Mouse (Mus musculus) limb, embryonic 11.5 days (tissue): ENCODE measurements around the gene Fbxo36. TPM values are rescaled to one million over a fixed set of nuclear protein-coding genes. Genes with fewer than 3 reads are reported as not detected.

Experiments used
- ATAC-seq: fragments of 200-750 bp; cut with Nextera tagmentation; 2 replicates; pipeline ENCODE4 v1.8.0; 2017; ENCODE audit warnings: low read depth; ENCODE audit not compliant: insufficient number of reproducible peaks, low FRiP score, low TSS enrichment
- DNase-seq: peaks from one replicate; pipeline ENCODE4 v3.0.0-alpha.2; 2015; ENCODE audit warnings: low spot score
- H3K27ac ChIP-seq: fragments of 300-500 bp; sonication (generic); replicated peaks from 2 replicates; pipeline ENCODE4 v1.5.1; 2014; ENCODE audit warnings: low read depth, mild to moderate bottlenecking, low read length
- H3K27me3 ChIP-seq: fragments of 300-500 bp; sonication (generic); 2 replicates; pipeline ENCODE4 v1.6.1; 2014; ENCODE audit warnings: mild to moderate bottlenecking, low read length, mixed read lengths; ENCODE audit not compliant: control insufficient read depth, insufficient read depth
- H3K36me3 ChIP-seq: fragments of 300-500 bp; sonication (generic); 2 replicates; pipeline ENCODE4 v1.6.1; 2014; ENCODE audit warnings: mild to moderate bottlenecking, low read length, moderate library complexity, mixed read lengths; ENCODE audit not compliant: control insufficient read depth, insufficient read depth
- H3K4me1 ChIP-seq: fragments of 300-500 bp; sonication (generic); 2 replicates; pipeline ENCODE4 v1.6.1; 2014; ENCODE audit warnings: low read length, mixed read lengths; ENCODE audit not compliant: control insufficient read depth, insufficient read depth
- H3K4me2 ChIP-seq: fragments of 300-500 bp; sonication (generic); 2 replicates; pipeline ENCODE4 v1.6.1; 2014; ENCODE audit warnings: low read depth, mild to moderate bottlenecking, moderate library complexity; ENCODE audit not compliant: severe bottlenecking
- H3K4me3 ChIP-seq: fragments of 300-500 bp; sonication (generic); 2 replicates; pipeline ENCODE4 v1.5.1; 2014; ENCODE audit warnings: low read depth, low read length
- H3K9ac ChIP-seq: fragments of 300-500 bp; sonication (generic); 2 replicates; pipeline ENCODE4 v1.6.1; 2014; ENCODE audit warnings: mild to moderate bottlenecking, low read length
- H3K9me3 ChIP-seq: fragments of 300-500 bp; sonication (generic); 2 replicates; pipeline ENCODE4 v1.6.1; 2016; ENCODE audit warnings: low read length; ENCODE audit not compliant: control insufficient read depth
- WGBS: fragments of 180-500 bp; shearing (Covaris S2); extraction: QIAGEN DNeasy Blood & Tissue Kit; methylation state at CpG from one replicate; pipeline ENCODE4 v1.1.7; 2014; 5-methylcytosine and 5-hydroxymethylcytosine counted together
- polyA plus RNA-seq: library from polyadenylated mRNA; unstranded; fragments of >200 nt; fragmentation: Nextera tagmentation; extraction: Ambion mirVana; gene quantifications from 2 replicates; pipeline ENCODE4 v1.2.1, GENCODE M21; 2014

Gene Fbxo36
- polyA plus RNA-seq, 1 experiment from 2014 or later: 6.5 TPM

DNA sequence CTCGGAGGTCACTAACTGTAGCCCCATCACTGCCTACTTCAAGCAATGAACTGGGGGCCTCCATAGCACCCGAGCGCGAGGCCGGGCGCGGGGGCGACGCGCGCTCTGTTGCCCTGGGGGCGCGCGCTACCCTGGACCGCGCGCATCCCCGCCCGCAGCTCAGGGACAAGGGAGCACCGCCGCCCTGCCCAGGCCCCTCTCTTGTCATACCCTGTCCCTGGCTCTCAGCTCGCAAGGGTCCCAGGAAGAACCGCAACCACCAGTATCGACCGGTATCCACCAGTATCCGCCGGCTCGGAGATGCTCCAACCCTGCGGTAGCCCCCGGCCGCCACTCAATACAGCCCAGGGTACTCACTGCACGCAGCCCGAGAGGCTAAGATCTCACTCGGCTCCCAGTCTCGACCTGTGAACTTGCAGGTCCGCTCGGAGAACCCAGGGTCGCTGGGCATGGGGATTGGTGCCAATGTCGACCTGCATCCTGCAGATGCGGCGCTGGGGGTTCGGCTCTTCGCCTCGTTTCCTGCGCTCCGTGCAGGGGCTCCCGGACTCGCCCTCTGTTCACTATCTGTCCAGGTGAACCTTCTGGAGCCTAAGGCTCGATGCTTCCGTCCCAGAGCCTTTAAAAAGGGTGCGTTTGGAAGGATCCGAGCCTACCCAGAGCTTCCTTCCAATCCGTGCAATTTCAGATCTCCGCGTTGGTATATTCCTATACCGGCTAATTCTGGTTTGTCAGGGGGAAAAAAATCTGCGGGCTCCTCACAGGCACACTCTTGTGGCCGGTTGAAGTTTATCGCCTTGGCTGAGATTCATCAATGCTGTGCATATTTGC, 95.1 kb downstream of the Fbxo36 start, which contains the start of gene Slc16a14:
Gene Slc16a14, minus strand, starts transcription at position 632 of the 831 bp plus-strand sequence.
- no peaks in the 10 kb centered on the region for H3K36me3 ChIP-seq
- peak within 1 kb of the TSS; percentile 51 for H3K9ac ChIP-seq
- no peak within 1 kb of the TSS for H3K27ac ChIP-seq
- under 1% methylated on average over 59 of the region's 59 CpGs for WGBS
- H3K4me2 ChIP-seq: peak within 1 kb of the TSS; percentile 94
- ATAC-seq: peak; percentile 75
- DNase-seq: peak; percentile 73
- peak within 1 kb of the TSS; percentile 51 for H3K4me3 ChIP-seq
- no peaks in the 10 kb centered on the region for H3K4me1 ChIP-seq
- H3K27me3 ChIP-seq: peaks cover 18% of the 10 kb centered on the region
- H3K9me3 ChIP-seq: no peaks in the 10 kb centered on the region

GRCm38 (mm10) chr1:84935668-84936067, 96.0 kb downstream of the Fbxo36 start:
- no peak overlapping the region for H3K4me3 ChIP-seq
- H3K4me2 ChIP-seq: no peak overlapping the region
- no peak for ATAC-seq
- H3K36me3 ChIP-seq: no peaks in the 10 kb centered on the region
- H3K27ac ChIP-seq: no peak overlapping the region
- no peak overlapping the region for H3K9ac ChIP-seq
- 75% methylated on average over 9 of the region's 9 CpGs for WGBS
- no peaks in the 10 kb centered on the region for H3K4me1 ChIP-seq
- H3K27me3 ChIP-seq: peaks cover 18% of the 10 kb centered on the region
- no peak for DNase-seq
- H3K9me3 ChIP-seq: no peaks in the 10 kb centered on the region

DNA sequence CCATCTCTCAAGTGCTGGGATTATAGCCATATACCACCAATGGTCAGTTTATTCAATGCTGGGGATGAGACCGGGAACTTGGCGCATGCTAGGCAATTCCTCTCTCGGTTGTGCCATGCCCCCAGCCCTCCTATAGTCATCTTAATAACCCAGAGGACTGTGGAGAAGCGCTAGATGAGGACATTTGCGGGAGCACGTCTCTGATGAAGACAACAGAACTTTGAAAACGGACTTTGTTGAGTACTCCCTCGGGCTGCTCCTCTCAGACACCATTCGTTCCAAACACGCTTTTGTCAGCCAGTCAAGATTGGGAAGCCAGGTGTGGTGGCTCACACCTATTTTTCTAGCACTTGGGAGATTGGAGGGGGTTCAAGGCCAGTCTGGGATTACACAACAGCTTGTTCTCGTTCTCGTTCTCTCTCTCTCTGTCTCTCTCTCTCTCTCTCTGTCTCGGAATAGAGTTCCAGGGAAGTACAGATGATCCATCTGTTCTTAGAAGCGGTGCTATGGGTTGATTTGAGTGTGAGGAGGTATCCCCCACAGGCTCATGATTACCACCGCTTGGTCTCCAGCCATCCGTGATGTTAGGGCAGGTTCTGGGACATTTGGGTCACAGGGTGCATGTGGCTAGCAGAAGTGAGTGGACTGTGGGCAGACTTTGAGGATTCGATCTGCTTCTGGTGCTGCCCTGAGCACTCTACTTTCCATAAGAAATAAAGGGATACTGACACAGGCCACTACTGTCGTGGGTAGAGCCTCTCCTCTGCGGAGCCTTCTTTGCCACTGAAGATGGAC, 97.3 kb downstream of the Fbxo36 start:
- peaks cover 18% of the 10 kb centered on the region for H3K27me3 ChIP-seq
- DNase-seq (no peak), ATAC-seq (no peak)
- WGBS: 90% methylated on average over 19 of the region's 19 CpGs
- no peak overlapping the region for H3K4me3 ChIP-seq
- H3K4me1 ChIP-seq: no peaks in the 10 kb centered on the region
- H3K36me3 ChIP-seq: no peaks in the 10 kb centered on the region
- H3K4me2 ChIP-seq: no peak overlapping the region
- no peaks in the 10 kb centered on the region for H3K9me3 ChIP-seq
- H3K9ac ChIP-seq: no peak overlapping the region
- no peak overlapping the region for H3K27ac ChIP-seq

DNA sequence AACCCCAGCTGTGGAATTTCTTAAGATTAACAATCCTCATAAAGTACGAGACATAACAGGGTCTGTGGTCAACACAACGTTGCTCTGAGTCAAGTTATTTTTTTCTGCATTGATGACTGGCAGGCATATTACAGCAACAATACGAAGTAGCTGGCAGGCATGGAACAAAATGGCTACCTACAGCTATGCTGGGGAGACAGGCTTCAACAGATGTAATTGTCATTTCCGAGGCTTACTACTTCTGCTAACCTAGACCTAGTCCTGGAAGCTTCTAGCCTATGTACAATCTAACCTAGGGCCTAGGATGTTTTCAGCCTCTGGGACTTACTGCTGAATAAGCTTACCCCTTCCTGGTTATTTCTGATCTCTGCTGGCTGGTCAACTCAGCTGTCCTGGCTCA, 99.8 kb downstream of the Fbxo36 start:
- Histone ChIP-seq H3K27me3 (peaks cover 8% of the 10 kb centered on the region), H3K27ac (no peak overlapping the region), H3K9me3 (no peaks in the 10 kb centered on the region), H3K4me3 (no peak overlapping the region), H3K4me1 (no peaks in the 10 kb centered on the region), H3K9ac (no peak overlapping the region), H3K36me3 (no peaks in the 10 kb centered on the region), H3K4me2 (no peak overlapping the region)
- DNase-seq (no peak), ATAC-seq (no peak)
- WGBS: 78% methylated on average over 4 of the region's 4 CpGs

DNA sequence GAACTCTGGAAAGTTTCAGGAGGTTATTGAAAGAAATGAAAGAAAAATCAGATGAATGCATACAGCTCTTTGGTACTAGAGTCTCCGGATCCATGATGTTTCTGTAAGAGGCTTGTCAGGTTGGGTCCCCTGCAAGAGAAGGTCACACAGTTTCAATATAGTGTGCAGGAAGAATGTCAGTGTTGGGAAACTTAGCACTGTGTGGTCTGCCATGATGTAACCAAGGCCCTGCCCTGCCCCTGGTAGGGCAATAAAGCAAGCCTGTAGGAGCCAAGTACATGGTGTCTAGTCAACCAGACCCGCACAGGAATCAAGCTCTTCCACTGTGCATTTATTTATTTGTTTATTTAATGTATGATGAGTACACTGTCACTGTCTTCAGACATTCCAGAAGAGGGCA, 100.7 kb downstream of the Fbxo36 start:
- DNase-seq (no peak), ATAC-seq (no peak)
- no peaks in the 10 kb centered on the region for H3K4me1 ChIP-seq
- H3K36me3 ChIP-seq: no peaks in the 10 kb centered on the region
- WGBS: 86% methylated on average over 2 of the region's 2 CpGs
- H3K27me3 ChIP-seq: peaks cover 2% of the 10 kb centered on the region; the same call in 1 of the 2 replicates
- no peak overlapping the region for H3K27ac ChIP-seq
- no peak overlapping the region for H3K9ac ChIP-seq
- no peak overlapping the region for H3K4me2 ChIP-seq
- no peaks in the 10 kb centered on the region for H3K9me3 ChIP-seq
- no peak overlapping the region for H3K4me3 ChIP-seq

DNA sequence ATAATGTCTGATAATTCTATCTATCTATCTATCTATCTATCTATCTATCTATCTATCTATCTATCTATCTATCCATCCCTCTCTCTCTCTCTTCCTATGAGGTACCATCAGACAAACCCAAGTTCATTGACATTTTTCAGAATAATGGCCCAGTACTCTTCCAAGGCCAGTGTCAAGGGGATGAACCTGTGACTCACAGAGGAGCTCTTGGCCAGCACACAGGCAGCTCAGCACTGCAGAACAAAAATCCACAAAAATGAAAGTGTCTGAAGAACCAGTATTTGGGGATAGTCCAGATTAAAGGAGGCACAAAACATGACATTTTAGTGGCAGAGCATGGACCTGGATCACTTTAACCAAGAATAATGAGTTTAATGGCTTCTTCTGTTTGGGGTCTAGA, 103.0 kb downstream of the Fbxo36 start:
- no peak for ATAC-seq
- Histone ChIP-seq H3K9ac (no peak overlapping the region), H3K9me3 (no peaks in the 10 kb centered on the region), H3K27ac (no peak overlapping the region), H3K4me3 (no peak overlapping the region), H3K27me3 (no peaks in the 10 kb centered on the region), H3K36me3 (no peaks in the 10 kb centered on the region), H3K4me1 (no peaks in the 10 kb centered on the region), H3K4me2 (no peak overlapping the region)
- DNase-seq: no peak

DNA sequence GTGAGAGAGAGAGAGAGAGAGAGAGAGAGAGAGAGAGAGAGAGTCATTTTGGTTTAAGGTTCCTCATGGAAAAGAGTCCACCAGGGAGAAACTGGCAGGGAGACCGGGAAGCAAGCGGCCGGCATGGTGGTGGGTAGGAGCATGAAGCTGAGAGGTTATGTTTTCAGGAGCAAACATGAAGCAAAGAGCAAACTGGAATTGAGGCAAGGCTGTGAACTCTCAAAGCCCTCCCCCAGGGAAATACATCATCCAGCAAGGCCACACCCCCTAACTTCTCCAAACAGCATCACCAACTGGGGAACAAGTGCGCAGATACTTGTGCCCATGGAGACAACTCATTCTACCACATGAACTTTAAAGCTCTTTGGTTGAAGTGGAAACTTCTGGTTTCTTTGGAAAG, 103.9 kb downstream of the Fbxo36 start:
- Histone ChIP-seq H3K27ac (no peak overlapping the region), H3K4me2 (no peak overlapping the region), H3K9ac (no peak overlapping the region), H3K27me3 (no peaks in the 10 kb centered on the region), H3K36me3 (no peaks in the 10 kb centered on the region), H3K4me1 (no peaks in the 10 kb centered on the region), H3K9me3 (no peaks in the 10 kb centered on the region), H3K4me3 (no peak overlapping the region)
- DNase-seq: no peak
- ATAC-seq: no peak
- WGBS: 92% methylated on average over 4 of the region's 4 CpGs

GRCm38 (mm10) chr1:84945950-84946349, 106.3 kb downstream of the Fbxo36 start:
- no peak overlapping the region for H3K9ac ChIP-seq
- no peaks in the 10 kb centered on the region for H3K4me1 ChIP-seq
- no peak overlapping the region for H3K27ac ChIP-seq
- H3K4me3 ChIP-seq: no peak overlapping the region
- H3K9me3 ChIP-seq: no peaks in the 10 kb centered on the region
- no peak for ATAC-seq
- H3K27me3 ChIP-seq: no peaks in the 10 kb centered on the region
- DNase-seq: no peak
- WGBS: 89% methylated on average over 3 of the region's 3 CpGs
- no peak overlapping the region for H3K4me2 ChIP-seq
- H3K36me3 ChIP-seq: no peaks in the 10 kb centered on the region
